ENCODE assay signal across 8 mouse cellular contexts in the genomic region with DNA sequence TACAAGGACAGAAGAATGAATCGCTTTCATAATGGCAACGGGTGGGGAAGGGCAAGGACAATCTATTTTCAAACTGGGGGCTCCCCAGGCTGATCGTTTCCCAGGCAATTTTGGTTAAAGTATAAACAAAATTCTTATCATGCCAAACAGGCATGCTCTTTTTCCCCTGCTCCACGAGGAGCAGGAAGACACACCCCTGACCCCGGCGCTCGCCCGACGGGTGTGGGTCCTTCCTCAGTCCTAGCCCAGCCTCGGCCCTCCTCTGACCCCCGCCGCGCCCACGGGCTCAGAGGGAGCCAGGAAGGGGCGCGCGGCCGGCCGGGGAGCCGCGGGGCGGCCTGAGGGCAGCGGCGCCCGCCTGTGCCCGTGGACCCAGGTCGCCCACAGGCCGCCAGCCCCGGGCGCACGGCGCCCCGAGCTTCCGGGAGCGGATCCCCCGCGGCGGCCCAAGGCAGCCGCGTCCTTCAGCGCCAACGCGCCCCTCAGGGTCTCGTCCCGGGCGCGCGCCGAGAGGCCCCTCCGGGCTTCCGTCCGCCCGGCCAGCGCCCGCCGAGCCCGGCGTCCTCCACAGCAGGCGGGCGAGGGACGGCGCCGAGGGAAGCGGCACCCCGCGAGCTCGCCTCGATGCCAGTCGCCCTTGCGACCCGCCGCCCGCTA. TPM values are rescaled to one million over a fixed set of nuclear protein-coding genes. Genes with fewer than 3 reads are reported as not detected.
DNase-seq lines count a peak whose midpoint lies in the region; ATAC-seq and TF ChIP-seq lines count a peak whose summit lies in the region.

No protein-coding gene starts in this region.

- peak overlapping the region; percentile 70 for H3K9ac ChIP-seq in liver, embryonic 14.5 days (replicated peaks)

- peak overlapping the region; percentile 65 for H3K4me2 ChIP-seq in liver, embryonic 14.5 days (ENCODE audit: low read depth)

- peak; percentile 50 for DNase-seq in urinary bladder, postnatal 14 days (ENCODE audit: low spot score)
- DNase-seq in urinary bladder, postnatal 25 days (ENCODE audit: low spot score), result no peak
- DNase-seq in embryo, embryonic 10 days (ENCODE audit: low spot score), result peak; percentile 66
- peak; percentile 38 to 67 for DNase-seq in gastrocnemius, postnatal 4 days (ENCODE audit: low spot score in 2 of 2)
- DNase-seq in liver, embryonic 14.5 days (ENCODE audit: low read depth in 3 of 3, low spot score in 3 of 3), result peak; percentile 70 to 76 (median 73)
- DNase-seq in naive thymus-derived CD4-positive, alpha-beta T cell, adult 2 months (ENCODE audit: low read depth), result peak; percentile 41
- no peak for DNase-seq in left cerebral cortex, adult 9 months (ENCODE audit: low spot score in 2 of 2)

- no peaks in the 10 kb centered on the region for H3K27me3 ChIP-seq in liver, embryonic 14.5 days (ENCODE audit: control insufficient read depth, insufficient read depth, low read length)

- H3K27ac ChIP-seq in liver, embryonic 14.5 days, result peak overlapping the region; percentile 77

- H3K4me1 ChIP-seq in liver, embryonic 14.5 days (replicated peaks; ENCODE audit: control insufficient read depth in 2 of 2, insufficient read depth in 2 of 2, low read length in 1 of 2), result peaks cover 12 to 18% of the 10 kb centered on the region in 2 experiments

- ATAC-seq in inflammation-experienced regulatory T-cells, adult 6 months, result peak; percentile 45
- peak; percentile 93 for ATAC-seq in liver, embryonic 14.5 days (ENCODE audit: insufficient read depth)

- under 1% methylated on average over 54 of the region's 73 CpGs for WGBS in liver, embryonic 14.5 days (ENCODE audit: insufficient replicate concordance)

- no peaks in the 10 kb centered on the region; the same call in 1 of the 2 replicates for H3K36me3 ChIP-seq in liver, embryonic 14.5 days (replicated peaks; ENCODE audit: control insufficient read depth, insufficient read depth, low read depth)

- no peaks in the 10 kb centered on the region for H3K9me3 ChIP-seq in liver, embryonic 14.5 days (ENCODE audit: control insufficient read depth, low read length)

- peak; percentile 47; the same call in 1 of the 2 replicates for TF ChIP-seq EP300 in liver, embryonic 14.5 days (IDR thresholded peaks at IDR 0.05; ENCODE audit: low read depth)

- TF ChIP-seq CTCF in liver, embryonic 14.5 days (IDR thresholded peaks at IDR 0.05; ENCODE audit: low read depth), result no peak

- H3K4me3 ChIP-seq in liver, embryonic 14.5 days (ENCODE audit: insufficient read depth in 1 of 2, low read depth in 2 of 2, low read length in 2 of 2), result peak overlapping the region; percentile 74 to 87

RNA-seq across cellular contexts. Expression of gene 4931406P16Rik, which starts 0.4 kb away (rescaled TPM):
- total RNA-seq in gastrocnemius, postnatal 4 days (2021), result 10 to 100 TPM; 67.0 to 74.9 TPM
- polyA plus RNA-seq in inflammation-experienced regulatory T-cells, adult 6 months (2017; shearing (Covaris generic)), result 10 to 100 TPM; 25.3 to 31.5 (median 30.0) TPM
- 9.4 and 10.1 TPM in 2 replicates for polyA plus RNA-seq in liver, embryonic 14.5 days (2012; rRNA removed)
- polyA plus RNA-seq in liver, embryonic 14.5 days (2014; fragmentation: Nextera tagmentation; extraction: Ambion mirVana), result 11.9 and 13.9 TPM in 2 replicates

Comparison
In these comparisons a context has a peak if more than half of its experiments do, and no peak if none do; other contexts are left out.
1. DNase-seq: peak in urinary bladder, postnatal 14 days (single experiment), embryo, embryonic 10 days (single experiment), gastrocnemius, postnatal 4 days (2 of 2), liver, embryonic 14.5 days (3 of 3) and naive thymus-derived CD4-positive, alpha-beta T cell, adult 2 months (single experiment); none in urinary bladder, postnatal 25 days (single experiment) and left cerebral cortex, adult 9 months (0 of 2).